Mouse (Mus musculus): ENCODE results near the gene Daam2. TPM values are rescaled to one million over a fixed set of nuclear protein-coding genes. Genes with fewer than 3 reads are reported as not detected.

Daam2 gene
- polyA plus RNA-seq (2015; fragmentation: Nextera tagmentation; extraction: Ambion mirVana) = 1.7 and 2.0 TPM in 2 replicates

DNA sequence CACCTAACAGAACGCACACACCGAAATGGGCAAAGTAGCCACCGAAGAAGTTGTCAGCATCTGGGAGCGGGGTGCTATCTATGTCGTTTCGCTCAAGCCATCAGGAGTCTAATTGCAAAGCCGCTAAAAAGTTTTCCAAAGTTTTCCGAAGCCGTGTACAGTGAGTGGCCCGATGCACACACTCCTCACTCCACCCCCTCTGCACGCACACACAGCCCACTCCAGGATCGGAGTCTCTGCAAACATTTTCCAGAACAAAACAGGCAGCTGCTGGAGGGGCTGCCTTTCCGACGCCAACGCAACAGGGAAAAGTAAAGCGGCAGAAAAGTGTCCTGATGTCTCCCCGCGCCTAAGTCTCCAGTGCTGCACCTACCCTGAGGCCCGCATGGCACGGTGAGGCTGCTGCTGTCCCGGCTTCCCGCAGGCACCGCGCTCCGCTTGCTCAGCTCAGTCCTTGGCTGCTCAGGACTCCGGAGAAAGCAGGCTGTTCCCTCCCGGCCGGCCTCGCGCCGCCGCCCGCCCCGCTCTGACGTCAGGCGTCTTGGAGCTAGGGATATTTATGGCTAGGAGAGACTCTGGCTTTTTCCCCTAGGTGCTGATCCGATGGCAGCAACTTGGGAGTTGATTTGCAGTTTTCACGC is at the start of gene Daam2:
Daam2 (minus strand) TSS at position 514 of the 641 bp plus-strand sequence.
- peak; percentile 91 for ATAC-seq (replicated peaks)
- WGBS = 4% methylated on average over 38 of the region's 38 CpGs

DNA sequence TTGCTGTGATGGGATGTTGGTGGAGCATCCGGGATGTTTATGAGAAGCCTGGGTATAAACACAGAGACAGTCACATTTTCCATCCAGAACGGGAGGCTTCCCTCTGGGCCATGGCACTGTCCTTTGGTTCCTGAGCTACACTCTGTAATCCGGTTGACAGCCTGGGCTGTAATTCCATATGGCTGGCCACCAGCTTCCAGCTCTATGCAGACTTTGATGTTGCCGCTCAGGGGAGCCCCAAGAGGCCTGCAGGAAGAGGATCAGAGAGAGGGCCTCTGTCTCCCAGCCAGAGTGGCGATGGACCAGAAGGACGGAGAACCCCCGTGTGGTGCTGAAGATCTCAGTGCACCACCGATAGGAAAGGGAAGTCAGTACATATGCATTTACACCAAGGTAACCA is 46.2 kb upstream of the Daam2 start:
- no peak for ATAC-seq (replicated peaks)
- Histone ChIP-seq H3K9me3 (no peaks in the 10 kb centered on the region), H3K27me3 (no peaks in the 10 kb centered on the region), H3K36me3 (no peaks in the 10 kb centered on the region), H3K27ac (replicated peaks) (no peak overlapping the region), H3K4me2 (replicated peaks) (no peak overlapping the region), H3K4me3 (no peak overlapping the region), H3K4me1 (peaks cover 7% of the 10 kb centered on the region), H3K9ac (replicated peaks) (no peak overlapping the region)
- 70% methylated on average over 8 of the region's 8 CpGs for WGBS

More for the DNA sequence above, at the start of gene Daam2:
- no peaks in the 10 kb centered on the region for H3K36me3 ChIP-seq
- peaks cover 20% of the 10 kb centered on the region for H3K4me1 ChIP-seq
- 0 out of 2 replicates have a peak within 1 kb of the TSS, but pooled peaks have one; percentile 21 for H3K27ac ChIP-seq (replicated peaks)
- H3K9ac ChIP-seq (replicated peaks) = peak within 1 kb of the TSS; percentile 50
- peak within 1 kb of the TSS; percentile 89 for H3K4me2 ChIP-seq (replicated peaks)
- H3K27me3 ChIP-seq = no peaks in the 10 kb centered on the region
- peak within 1 kb of the TSS; percentile 46 for H3K4me3 ChIP-seq
- no peaks in the 10 kb centered on the region for H3K9me3 ChIP-seq

DNA sequence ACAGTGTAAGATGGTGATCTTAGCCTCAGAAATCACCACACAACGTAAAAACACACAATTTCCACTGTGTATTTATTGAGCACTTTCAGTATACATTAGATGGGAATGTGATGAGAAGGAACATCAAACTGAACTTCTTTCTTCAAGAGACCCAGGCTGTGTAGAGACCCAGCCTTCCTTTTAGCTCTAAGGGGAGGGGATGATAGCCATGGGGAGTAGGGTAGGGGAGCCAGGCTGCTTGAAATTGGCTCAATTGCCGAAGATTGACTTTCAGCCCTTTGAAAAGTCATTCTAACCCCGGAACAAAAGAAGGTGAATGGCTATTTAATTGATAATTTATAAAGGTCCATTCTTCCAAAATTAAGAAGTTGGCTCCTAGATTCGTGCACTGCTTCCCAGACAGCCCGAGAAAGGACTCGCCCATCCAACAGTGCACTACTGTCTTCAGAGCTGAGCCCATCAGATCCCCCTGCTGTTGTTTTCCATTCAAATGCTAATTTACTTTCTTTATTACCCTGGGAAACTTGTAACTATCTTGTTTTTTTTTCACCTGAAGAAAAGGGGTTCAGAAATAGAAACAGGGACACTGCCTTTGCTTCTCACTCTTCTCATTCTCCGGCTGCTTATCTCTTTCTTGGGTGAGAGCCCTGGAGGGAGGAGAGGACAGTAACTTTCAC is 43.3 kb upstream of the Daam2 start:
- Histone ChIP-seq H3K36me3 (no peaks in the 10 kb centered on the region), H3K9me3 (no peaks in the 10 kb centered on the region), H3K4me2 (replicated peaks) (no peak overlapping the region), H3K4me1 (no peaks in the 10 kb centered on the region), H3K4me3 (no peak overlapping the region), H3K27ac (replicated peaks) (no peak overlapping the region), H3K9ac (replicated peaks) (no peak overlapping the region), H3K27me3 (no peaks in the 10 kb centered on the region)
- 18% methylated on average over 7 of the region's 7 CpGs for WGBS
- ATAC-seq (replicated peaks) = no peak

DNA sequence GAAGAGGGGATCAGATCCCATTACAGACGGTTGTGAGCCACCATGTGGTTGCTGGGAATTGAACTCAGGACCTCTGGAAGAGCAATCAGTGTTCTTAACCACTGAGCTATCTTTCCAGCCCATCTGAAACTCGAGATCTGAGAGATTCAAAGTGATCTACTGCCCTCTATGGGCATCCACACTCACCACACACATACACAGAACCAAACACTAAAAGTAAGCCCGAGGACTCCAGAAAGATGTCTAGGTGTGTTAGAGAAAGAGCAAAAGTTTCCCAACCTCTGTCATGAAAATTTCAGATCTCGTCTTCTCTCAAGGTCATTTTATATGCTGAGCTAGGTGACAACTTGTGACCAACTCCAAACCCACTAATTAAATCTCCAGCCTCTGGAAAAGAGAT is 41.3 kb upstream of the Daam2 start:
- H3K27ac ChIP-seq (replicated peaks) = no peak overlapping the region
- H3K4me2 ChIP-seq (replicated peaks) = no peak overlapping the region
- no peaks in the 10 kb centered on the region for H3K9me3 ChIP-seq
- no peaks in the 10 kb centered on the region for H3K36me3 ChIP-seq
- no peak for ATAC-seq (replicated peaks)
- H3K4me3 ChIP-seq = no peak overlapping the region
- no peaks in the 10 kb centered on the region for H3K27me3 ChIP-seq
- no peak overlapping the region for H3K9ac ChIP-seq (replicated peaks)
- H3K4me1 ChIP-seq = no peaks in the 10 kb centered on the region
- 79% methylated on average over 4 of the region's 4 CpGs for WGBS

DNA sequence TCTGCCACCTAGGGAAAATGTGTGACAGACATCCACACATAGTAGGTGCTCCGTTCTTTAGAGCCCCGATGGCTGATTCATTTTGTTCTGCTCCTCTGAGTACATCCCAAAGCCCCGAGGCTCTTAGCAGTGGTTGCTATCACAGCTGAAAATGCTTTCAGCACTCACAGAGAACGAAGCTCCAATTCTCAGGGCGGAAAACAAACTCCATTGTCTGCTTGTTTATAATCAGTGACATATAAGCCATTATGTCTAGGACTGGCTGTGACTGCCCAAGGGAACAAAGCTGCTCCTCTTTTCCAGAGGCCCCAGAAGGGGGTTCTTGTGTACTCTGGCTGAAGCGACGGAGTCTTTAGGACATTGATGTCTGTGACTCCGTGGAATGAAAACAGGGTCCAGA is 25.9 kb upstream of the Daam2 start:
- ATAC-seq (replicated peaks) = no peak
- H3K4me1 ChIP-seq = no peaks in the 10 kb centered on the region
- H3K9me3 ChIP-seq = no peaks in the 10 kb centered on the region
- H3K27ac ChIP-seq (replicated peaks) = no peak overlapping the region
- H3K27me3 ChIP-seq = no peaks in the 10 kb centered on the region
- H3K4me3 ChIP-seq = no peak overlapping the region
- no peak overlapping the region for H3K4me2 ChIP-seq (replicated peaks)
- 44% methylated on average over 8 of the region's 8 CpGs for WGBS
- no peak overlapping the region for H3K9ac ChIP-seq (replicated peaks)
- H3K36me3 ChIP-seq = no peaks in the 10 kb centered on the region

GRCm38 (mm10) chr17:49582471-49582870 is 18.3 kb upstream of the Daam2 start:
- no peak for ATAC-seq (replicated peaks)
- no peak overlapping the region for H3K4me2 ChIP-seq (replicated peaks)
- no peaks in the 10 kb centered on the region for H3K9me3 ChIP-seq
- WGBS = 80% methylated on average over 11 of the region's 11 CpGs
- no peaks in the 10 kb centered on the region for H3K4me1 ChIP-seq
- H3K9ac ChIP-seq (replicated peaks) = no peak overlapping the region
- no peak overlapping the region for H3K27ac ChIP-seq (replicated peaks)
- H3K36me3 ChIP-seq = no peaks in the 10 kb centered on the region
- no peaks in the 10 kb centered on the region for H3K27me3 ChIP-seq
- H3K4me3 ChIP-seq = no peak overlapping the region

- WGBS = 96% methylated on average over 3 of the region's 3 CpGs
- ATAC-seq (replicated peaks) = no peak
- no peaks in the 10 kb centered on the region for H3K27me3 ChIP-seq
- no peak overlapping the region for H3K4me2 ChIP-seq (replicated peaks)
- H3K36me3 ChIP-seq = no peaks in the 10 kb centered on the region
- no peak overlapping the region for H3K4me3 ChIP-seq
- H3K4me1 ChIP-seq = no peaks in the 10 kb centered on the region
- no peak overlapping the region for H3K27ac ChIP-seq (replicated peaks)
- H3K9me3 ChIP-seq = no peaks in the 10 kb centered on the region
- H3K9ac ChIP-seq (replicated peaks) = no peak overlapping the region
Observed at GRCm38 (mm10) chr17:49577321-49577720, 13.2 kb upstream of the Daam2 start.

DNA sequence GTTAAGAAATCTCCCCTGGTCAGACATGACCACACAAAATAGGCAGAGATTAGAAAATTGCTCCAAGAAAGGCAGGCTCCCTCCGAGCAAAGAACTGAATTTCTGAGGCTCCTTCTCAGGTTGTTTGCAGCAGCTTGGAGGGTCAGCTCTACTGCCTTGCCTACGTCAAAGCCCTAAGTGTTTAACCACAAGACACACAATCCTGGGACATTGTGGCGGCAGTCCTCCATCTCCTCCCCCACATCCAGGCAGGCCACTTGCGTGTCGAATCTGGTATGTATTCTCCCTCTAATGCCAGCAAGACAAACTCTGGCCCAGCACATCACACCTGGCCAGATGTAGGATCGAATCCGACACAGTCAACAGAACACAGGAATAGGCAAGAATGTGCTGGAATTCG is 4.6 kb upstream of the Daam2 start:
- H3K36me3 ChIP-seq = no peaks in the 10 kb centered on the region
- WGBS = 83% methylated on average over 8 of the region's 8 CpGs
- no peaks in the 10 kb centered on the region for H3K9me3 ChIP-seq
- H3K4me3 ChIP-seq = no peak overlapping the region
- H3K27ac ChIP-seq (replicated peaks) = no peak overlapping the region
- no peak overlapping the region for H3K4me2 ChIP-seq (replicated peaks)
- ATAC-seq (replicated peaks) = no peak
- H3K9ac ChIP-seq (replicated peaks) = no peak overlapping the region
- H3K27me3 ChIP-seq = no peaks in the 10 kb centered on the region
- peaks cover 11% of the 10 kb centered on the region for H3K4me1 ChIP-seq

DNA sequence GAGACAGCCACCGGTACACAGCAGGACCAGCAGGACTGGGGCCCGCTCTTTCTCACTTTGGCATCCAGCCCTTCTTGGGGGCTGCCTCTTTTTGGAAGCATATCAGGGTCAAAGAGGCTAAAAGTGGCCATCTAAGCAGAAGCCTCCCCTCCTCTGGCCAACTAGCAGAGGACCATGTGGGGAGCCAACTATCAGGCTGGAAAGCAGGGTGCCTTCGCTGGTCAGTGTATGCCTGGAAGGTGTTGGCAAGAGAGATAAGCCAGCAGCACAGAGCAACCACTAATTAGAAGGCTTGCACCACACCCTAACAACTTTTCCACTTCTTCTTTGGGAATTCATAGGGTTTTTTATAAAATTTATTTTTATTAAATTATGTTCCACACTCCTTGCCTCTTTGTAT is 346 bp upstream of the Daam2 start:
- WGBS = 27% methylated on average over 3 of the region's 3 CpGs
- H3K27me3 ChIP-seq = no peaks in the 10 kb centered on the region
- peak overlapping the region; percentile 46 for H3K4me3 ChIP-seq
- peak overlapping the region; percentile 50 for H3K9ac ChIP-seq (replicated peaks)
- H3K27ac ChIP-seq (replicated peaks) = 0 out of 2 replicates have a peak overlapping the region, but pooled peaks have one; percentile 21
- H3K9me3 ChIP-seq = no peaks in the 10 kb centered on the region
- peaks cover 20% of the 10 kb centered on the region for H3K4me1 ChIP-seq
- peak; percentile 57; the same call in 1 of the 2 replicates for ATAC-seq (replicated peaks)
- no peaks in the 10 kb centered on the region for H3K36me3 ChIP-seq
- H3K4me2 ChIP-seq (replicated peaks) = peak overlapping the region; percentile 89

- Histone ChIP-seq H3K4me2 (replicated peaks) (peak overlapping the region; percentile 89), H3K9me3 (no peaks in the 10 kb centered on the region), H3K36me3 (no peaks in the 10 kb centered on the region), H3K4me3 (peak overlapping the region; percentile 46), H3K4me1 (peaks cover 20% of the 10 kb centered on the region), H3K9ac (replicated peaks) (peak overlapping the region; percentile 50; the same call in 1 of the 2 replicates), H3K27me3 (no peaks in the 10 kb centered on the region), H3K27ac (replicated peaks) (no peak overlapping the region)
- 32% methylated on average over 4 of the region's 4 CpGs for WGBS
- 0 out of 2 replicates have a peak, but pooled peaks have one; percentile 18 for ATAC-seq (replicated peaks)
Observed at GRCm38 (mm10) chr17:49563416-49563780, 745 bp downstream of the Daam2 start.

DNA sequence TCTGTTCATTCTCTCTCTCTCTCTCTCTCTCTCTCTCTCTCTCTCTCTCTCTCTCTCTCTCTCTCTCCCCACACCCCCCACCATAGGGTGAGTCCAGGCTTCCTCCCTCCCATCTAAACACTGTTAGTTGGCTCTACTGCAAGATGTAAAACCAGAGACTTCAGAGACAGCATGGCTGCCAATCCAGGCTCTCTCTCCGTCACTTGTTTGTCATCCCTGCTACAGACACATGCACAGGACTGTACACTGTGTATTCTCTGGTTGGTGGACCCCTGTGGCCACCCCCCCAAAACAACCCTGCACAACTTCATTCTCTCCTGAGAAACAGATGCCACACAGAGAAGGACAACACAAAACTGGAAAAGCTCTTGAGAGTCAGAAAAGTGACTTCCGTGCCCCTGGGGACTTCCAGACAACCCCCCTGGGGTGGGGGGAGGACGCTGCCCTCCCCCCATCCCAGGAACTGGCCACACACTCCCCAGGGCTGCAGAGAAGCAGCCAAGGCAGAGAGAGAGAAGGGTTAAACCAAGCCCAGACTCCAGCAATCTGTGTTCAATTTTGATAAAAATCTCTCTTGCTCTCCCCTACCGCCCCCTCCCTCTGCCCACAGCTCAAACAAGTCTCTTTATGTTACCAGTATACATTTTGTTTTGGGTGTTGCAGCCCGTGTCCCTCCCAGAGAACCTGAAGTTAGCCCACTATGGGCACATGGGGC is 1.3 kb downstream of the Daam2 start:
- H3K4me1 ChIP-seq = peaks cover 20% of the 10 kb centered on the region
- no peak overlapping the region for H3K9ac ChIP-seq (replicated peaks)
- no peak for ATAC-seq (replicated peaks)
- no peaks in the 10 kb centered on the region for H3K36me3 ChIP-seq
- 45% methylated on average over 5 of the region's 5 CpGs for WGBS
- no peaks in the 10 kb centered on the region for H3K9me3 ChIP-seq
- no peak overlapping the region for H3K27ac ChIP-seq (replicated peaks)
- H3K4me2 ChIP-seq (replicated peaks) = peak overlapping the region; percentile 89
- H3K27me3 ChIP-seq = no peaks in the 10 kb centered on the region
- H3K4me3 ChIP-seq = peak overlapping the region; percentile 46; the same call in 1 of the 2 replicates

GRCm38 (mm10) chr17:49561985-49562384 is 2.2 kb downstream of the Daam2 start:
- Histone ChIP-seq H3K9me3 (no peaks in the 10 kb centered on the region), H3K27me3 (no peaks in the 10 kb centered on the region), H3K4me3 (no peak overlapping the region), H3K9ac (replicated peaks) (no peak overlapping the region), H3K27ac (replicated peaks) (no peak overlapping the region), H3K36me3 (no peaks in the 10 kb centered on the region), H3K4me2 (replicated peaks) (no peak overlapping the region), H3K4me1 (peaks cover 20% of the 10 kb centered on the region)
- WGBS = 63% methylated on average over 4 of the region's 4 CpGs
- ATAC-seq (replicated peaks) = no peak

Data from forebrain, embryonic 15.5 days (tissue).